Mouse (Mus musculus) adrenal gland, postnatal 14 days (tissue): ENCODE data around the gene Cpeb4. TPM values are rescaled to one million over a fixed set of nuclear protein-coding genes. Genes with fewer than 3 reads are reported as not detected.

Experiments
- DNase-seq: peaks from one replicate; pipeline ENCODE4 v3.0.0; 2021; ENCODE audit warnings: mixed read lengths
- total RNA-seq: library from RNA; stranded (reverse); gene quantifications from 2 replicates; pipeline ENCODE4 v1.2.3, GENCODE M21; 2021

The Cpeb4 gene
- total RNA-seq, 1 experiment from 2014 or later: 152 TPM

GRCm38 (mm10) chr11:31899166-31899565, 27.2 kb downstream of the Cpeb4 start:
- no peak for DNase-seq

GRCm38 (mm10) chr11:31900736-31901135, 28.7 kb downstream of the Cpeb4 start:
- peak; percentile 19 for DNase-seq

GRCm38 (mm10) chr11:31902251-31903001, 30.4 kb downstream of the Cpeb4 start:
- no peak for DNase-seq

GRCm38 (mm10) chr11:31906499-31906898, 34.5 kb downstream of the Cpeb4 start:
- DNase-seq: no peak

- no peak for DNase-seq
These were observed 35.6 kb downstream of the Cpeb4 start for GRCm38 (mm10) chr11:31907650-31908049.

- DNase-seq: no peak
These were observed 40.9 kb downstream of the Cpeb4 start for GRCm38 (mm10) chr11:31912958-31913357.

- no peak for DNase-seq
These were observed 45.8 kb downstream of the Cpeb4 start for GRCm38 (mm10) chr11:31917769-31918168.

- no peak for DNase-seq
These were observed 58.0 kb downstream of the Cpeb4 start for GRCm38 (mm10) chr11:31930051-31930450.

GRCm38 (mm10) chr11:31935652-31936051, 63.6 kb downstream of the Cpeb4 start:
- DNase-seq: no peak

- DNase-seq: no peak
These were observed 65.0 kb downstream of the Cpeb4 start for GRCm38 (mm10) chr11:31936910-31937525.

GRCm38 (mm10) chr11:31940898-31941639, 69.1 kb downstream of the Cpeb4 start:
- DNase-seq: no peak

- DNase-seq: no peak
These were observed 69.9 kb downstream of the Cpeb4 start for GRCm38 (mm10) chr11:31941640-31942638.

- DNase-seq: no peak
These were observed 73.5 kb downstream of the Cpeb4 start for GRCm38 (mm10) chr11:31945471-31945870.

GRCm38 (mm10) chr11:31948462-31949330, 76.7 kb downstream of the Cpeb4 start:
- DNase-seq: no peak

GRCm38 (mm10) chr11:31949331-31949785, 77.3 kb downstream of the Cpeb4 start:
- DNase-seq: peak; percentile 80

- no peak for DNase-seq
These were observed 88.1 kb downstream of the Cpeb4 start for GRCm38 (mm10) chr11:31960071-31960470.

- no peak for DNase-seq
These were observed 92.0 kb downstream of the Cpeb4 start for GRCm38 (mm10) chr11:31963993-31964392.

GRCm38 (mm10) chr11:31965256-31966134, 93.5 kb downstream of the Cpeb4 start, which contains the start of gene 4930524B15Rik:
Gene 4930524B15Rik (plus strand): TSS chr11:31965592.
- peak; percentile 34 for DNase-seq

GRCm38 (mm10) chr11:31974132-31974531, 102.1 kb downstream of the Cpeb4 start:
- no peak for DNase-seq

- no peak for DNase-seq
These were observed 102.8 kb downstream of the Cpeb4 start for GRCm38 (mm10) chr11:31974826-31975225.
